Mouse (Mus musculus): ENCODE measurements around the gene Cdc34. TPM values are rescaled to one million over a fixed set of nuclear protein-coding genes. Genes with fewer than 3 reads are reported as not detected.

Gene Cdc34
- polyA plus RNA-seq, 1 experiment: 110 TPM

GRCm38 (mm10) chr10:79691986-79692548 is 10.1 kb downstream of the Cdc34 start:
- Histone ChIP-seq H3K4me3 (ENCODE audit: insufficient read depth, low read length) (no peak overlapping the region), H3K4me1 (ENCODE audit: control insufficient read depth, insufficient read depth, low read length) (no peaks in the 10 kb centered on the region; the same call in 1 of the 2 replicates), H3K27ac (ENCODE audit: insufficient read depth, low read length) (no peak overlapping the region)
- no peak for TF ChIP-seq CTCF (IDR thresholded peaks at IDR 0.05; ENCODE audit: extremely low read depth, insufficient read depth, low read length)
- no peak for TF ChIP-seq POLR2A (IDR thresholded peaks at IDR 0.05; ENCODE audit: extremely low read depth, insufficient read depth, low read length)

GRCm38 (mm10) chr10:79693580-79694378 is 11.8 kb downstream of the Cdc34 start:
- Histone ChIP-seq H3K4me1 (ENCODE audit: control insufficient read depth, insufficient read depth, low read length) (no peaks in the 10 kb centered on the region; the same call in 1 of the 2 replicates), H3K27ac (ENCODE audit: insufficient read depth, low read length) (no peak overlapping the region), H3K4me3 (ENCODE audit: insufficient read depth, low read length) (no peak overlapping the region)
- TF ChIP-seq CTCF (IDR thresholded peaks at IDR 0.05; ENCODE audit: extremely low read depth, insufficient read depth, low read length) (no peak), POLR2A (IDR thresholded peaks at IDR 0.05; ENCODE audit: extremely low read depth, insufficient read depth, low read length) (no peak)

GRCm38 (mm10) chr10:79694379-79694655 is 12.3 kb downstream of the Cdc34 start:
- Histone ChIP-seq H3K4me3 (ENCODE audit: insufficient read depth, low read length) (no peak overlapping the region), H3K4me1 (ENCODE audit: control insufficient read depth, insufficient read depth, low read length) (no peaks in the 10 kb centered on the region; the same call in 1 of the 2 replicates), H3K27ac (ENCODE audit: insufficient read depth, low read length) (no peak overlapping the region)
- TF ChIP-seq POLR2A (IDR thresholded peaks at IDR 0.05; ENCODE audit: extremely low read depth, insufficient read depth, low read length) (no peak), CTCF (IDR thresholded peaks at IDR 0.05; ENCODE audit: extremely low read depth, insufficient read depth, low read length) (no peak)

- Histone ChIP-seq H3K4me1 (ENCODE audit: control insufficient read depth, insufficient read depth, low read length) (no peaks in the 10 kb centered on the region; the same call in 1 of the 2 replicates), H3K27ac (ENCODE audit: insufficient read depth, low read length) (peak overlapping the region; percentile 84; the same call in 1 of the 2 replicates), H3K4me3 (ENCODE audit: insufficient read depth, low read length) (no peak overlapping the region)
- peak; percentile 90 for TF ChIP-seq CTCF (IDR thresholded peaks at IDR 0.05; ENCODE audit: extremely low read depth, insufficient read depth, low read length)
- TF ChIP-seq POLR2A (IDR thresholded peaks at IDR 0.05; ENCODE audit: extremely low read depth, insufficient read depth, low read length): no peak
Observed at GRCm38 (mm10) chr10:79695231-79696128, 13.5 kb downstream of the Cdc34 start.

GRCm38 (mm10) chr10:79696129-79696651 is 14.2 kb downstream of the Cdc34 start:
- H3K27ac ChIP-seq (ENCODE audit: insufficient read depth, low read length): peak overlapping the region; percentile 84
- no peak overlapping the region for H3K4me3 ChIP-seq (ENCODE audit: insufficient read depth, low read length)
- no peaks in the 10 kb centered on the region; the same call in 1 of the 2 replicates for H3K4me1 ChIP-seq (ENCODE audit: control insufficient read depth, insufficient read depth, low read length)
- TF ChIP-seq CTCF (IDR thresholded peaks at IDR 0.05; ENCODE audit: extremely low read depth, insufficient read depth, low read length) (no peak), POLR2A (IDR thresholded peaks at IDR 0.05; ENCODE audit: extremely low read depth, insufficient read depth, low read length) (no peak)

GRCm38 (mm10) chr10:79697916-79698315 is 15.9 kb downstream of the Cdc34 start:
- Histone ChIP-seq H3K4me3 (ENCODE audit: insufficient read depth, low read length) (no peak overlapping the region), H3K27ac (ENCODE audit: insufficient read depth, low read length) (no peak overlapping the region), H3K4me1 (ENCODE audit: control insufficient read depth, insufficient read depth, low read length) (no peaks in the 10 kb centered on the region; the same call in 1 of the 2 replicates)
- TF ChIP-seq CTCF (IDR thresholded peaks at IDR 0.05; ENCODE audit: extremely low read depth, insufficient read depth, low read length) (no peak), POLR2A (IDR thresholded peaks at IDR 0.05; ENCODE audit: extremely low read depth, insufficient read depth, low read length) (no peak)

- no peak overlapping the region for H3K4me3 ChIP-seq (ENCODE audit: insufficient read depth, low read length)
- H3K27ac ChIP-seq (ENCODE audit: insufficient read depth, low read length): peak overlapping the region; percentile 62
- TF ChIP-seq CTCF (IDR thresholded peaks at IDR 0.05; ENCODE audit: extremely low read depth, insufficient read depth, low read length) (no peak), POLR2A (IDR thresholded peaks at IDR 0.05; ENCODE audit: extremely low read depth, insufficient read depth, low read length) (no peak)
- H3K4me1 ChIP-seq (ENCODE audit: control insufficient read depth, insufficient read depth, low read length): no peaks in the 10 kb centered on the region; the same call in 1 of the 2 replicates
Observed at GRCm38 (mm10) chr10:79698459-79698858, 16.5 kb downstream of the Cdc34 start.

GRCm38 (mm10) chr10:79700676-79701075 is 18.7 kb downstream of the Cdc34 start:
- peaks cover 3% of the 10 kb centered on the region for H3K4me1 ChIP-seq (ENCODE audit: control insufficient read depth, insufficient read depth, low read length)
- no peak overlapping the region for H3K4me3 ChIP-seq (ENCODE audit: insufficient read depth, low read length)
- no peak for TF ChIP-seq CTCF (IDR thresholded peaks at IDR 0.05; ENCODE audit: extremely low read depth, insufficient read depth, low read length)
- no peak for TF ChIP-seq POLR2A (IDR thresholded peaks at IDR 0.05; ENCODE audit: extremely low read depth, insufficient read depth, low read length)
- H3K27ac ChIP-seq (ENCODE audit: insufficient read depth, low read length): peak overlapping the region; percentile 49

Measured in cortical plate, adult 2 months (tissue).